Mouse (Mus musculus) gastrocnemius, adult 8-10 months (tissue): ENCODE results near the gene Rims1. TPM values are rescaled to one million over a fixed set of nuclear protein-coding genes. Genes with fewer than 3 reads are reported as not detected.

Experiments used
- DNase-seq, 2 experiments: peaks; one replicate each; pipeline ENCODE4 v3.0.0; 2022; ENCODE audit warnings: low spot score in 2 of 2
- total RNA-seq, 4 experiments: library from RNA; stranded (reverse); gene quantifications; 2 replicates each; pipeline ENCODE4 v1.2.4; 2022

Gene Rims1
- total RNA-seq, 4 experiments from 2014 or later = 0.13 to 0.36 (median 0.21) TPM

DNA sequence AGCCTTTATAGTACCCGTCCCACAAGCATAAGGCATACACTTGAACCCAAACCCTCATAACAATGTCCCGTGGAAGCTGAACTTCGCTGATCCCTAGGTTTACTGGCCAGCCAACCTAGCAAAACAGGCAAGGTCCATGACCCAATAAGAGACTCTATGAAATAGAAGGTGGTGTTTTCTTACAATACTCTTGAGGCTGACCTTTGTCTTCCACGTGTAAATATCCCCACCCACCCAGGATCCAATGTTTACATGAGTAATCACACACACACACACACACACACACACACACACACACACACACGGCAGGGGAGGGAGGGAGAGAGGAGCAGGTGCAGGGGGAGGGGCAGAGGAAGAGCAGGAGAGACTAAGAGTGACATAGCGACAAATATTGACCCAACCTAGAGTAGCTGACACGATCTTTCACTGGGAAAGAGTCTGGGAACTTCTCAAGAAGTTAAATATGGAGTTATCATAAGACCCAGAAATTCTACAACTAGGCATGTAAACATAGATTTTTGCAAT is 217.9 kb downstream of the Rims1 start:
- DNase-seq = no peak

DNA sequence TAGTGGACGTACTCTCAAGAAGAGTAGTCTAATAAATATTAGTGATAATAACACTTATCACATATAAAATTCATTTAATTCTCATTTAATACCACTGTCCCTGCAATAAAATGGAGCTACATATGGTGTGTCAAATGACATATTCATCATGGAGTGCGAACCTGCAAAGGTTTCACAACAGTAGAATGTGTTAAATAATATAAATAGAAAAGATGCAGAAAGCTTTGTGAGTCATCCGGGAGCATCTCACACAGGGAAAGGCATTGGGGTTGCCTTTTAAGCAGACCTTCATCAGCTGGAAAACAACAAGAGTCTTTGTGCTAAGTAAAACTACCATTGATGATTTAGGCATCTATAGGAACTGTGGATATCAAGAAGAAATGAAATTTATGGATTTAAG is 220.2 kb downstream of the Rims1 start:
- DNase-seq = no peak

DNA sequence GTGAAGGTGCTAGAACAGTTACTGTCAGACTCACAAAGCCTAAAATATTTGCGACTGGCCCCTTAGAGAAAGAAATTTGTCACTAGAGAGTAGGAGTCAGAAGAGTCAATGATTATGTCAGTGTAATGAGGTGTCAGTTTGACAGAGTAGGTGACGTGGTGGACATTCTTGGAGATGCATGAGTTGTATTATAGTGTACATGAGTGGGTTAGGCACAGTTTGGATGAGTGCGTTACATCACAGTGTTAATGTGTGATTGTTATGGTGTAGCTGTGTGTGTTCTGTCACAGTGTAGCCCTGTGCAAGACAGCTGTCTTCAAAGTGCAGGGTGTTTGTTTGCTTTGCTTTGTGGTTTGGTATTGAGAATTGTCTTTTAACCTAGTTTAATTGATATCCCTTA is 226.3 kb downstream of the Rims1 start:
- no peak for DNase-seq

DNA sequence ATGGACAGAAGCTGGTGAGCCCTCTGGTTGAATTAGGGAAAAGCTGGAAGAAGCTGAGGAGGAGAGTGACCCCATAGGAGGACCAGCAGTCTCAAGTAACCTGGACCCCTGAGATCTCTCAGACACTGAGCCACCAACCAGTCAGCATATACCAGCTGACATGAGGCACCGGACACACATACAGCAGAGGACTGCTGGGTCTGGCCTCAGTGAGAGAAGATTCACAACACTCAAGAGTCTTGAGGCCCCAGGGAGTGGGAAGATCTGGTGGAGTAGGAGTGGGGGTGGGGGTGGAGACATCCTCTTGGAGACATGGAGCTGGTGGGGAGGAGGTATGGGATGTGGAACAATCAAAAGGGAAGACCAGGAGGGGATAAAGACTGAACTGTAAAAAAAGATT is 233.1 kb downstream of the Rims1 start:
- DNase-seq = no peak

DNA sequence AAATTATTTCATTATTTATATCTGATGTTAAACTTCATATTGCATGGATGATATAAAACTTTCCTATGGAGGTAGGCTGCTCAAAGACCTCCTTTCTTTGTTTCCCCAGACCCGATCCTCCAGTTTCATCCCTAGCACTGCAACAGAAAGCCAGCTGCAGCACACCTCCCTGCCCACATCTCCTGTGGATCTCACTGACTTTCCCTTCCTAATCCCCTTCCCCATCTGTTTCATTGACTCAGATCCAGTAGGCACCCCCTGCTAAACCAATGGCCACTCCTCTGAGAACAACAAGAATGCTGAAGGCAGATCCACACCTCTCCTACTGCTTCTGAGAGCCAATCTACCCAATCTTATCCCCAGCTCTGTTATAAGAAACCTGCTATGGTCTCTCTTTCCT is 259.5 kb downstream of the Rims1 start:
- DNase-seq = no peak

DNA sequence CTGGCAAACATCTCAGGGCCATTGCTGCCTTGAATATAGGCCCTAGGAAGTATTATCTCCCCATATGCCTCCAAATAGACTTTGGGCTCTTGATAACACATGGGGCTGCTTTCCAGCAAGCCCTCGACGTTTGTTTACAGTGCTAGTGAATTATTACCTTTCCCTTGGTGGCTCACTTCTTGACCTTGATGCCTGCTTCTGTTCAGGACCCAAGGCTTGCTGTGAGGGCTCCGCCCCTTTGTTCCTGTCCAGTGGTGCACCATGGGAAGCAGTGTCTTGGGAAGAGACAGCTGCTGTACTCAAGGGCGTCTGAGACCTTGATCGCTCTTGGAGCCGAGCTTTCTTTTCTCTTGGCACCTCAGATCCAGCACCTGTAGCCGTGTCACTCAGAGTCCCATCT is 267.7 kb downstream of the Rims1 start:
- DNase-seq = no peak

DNA sequence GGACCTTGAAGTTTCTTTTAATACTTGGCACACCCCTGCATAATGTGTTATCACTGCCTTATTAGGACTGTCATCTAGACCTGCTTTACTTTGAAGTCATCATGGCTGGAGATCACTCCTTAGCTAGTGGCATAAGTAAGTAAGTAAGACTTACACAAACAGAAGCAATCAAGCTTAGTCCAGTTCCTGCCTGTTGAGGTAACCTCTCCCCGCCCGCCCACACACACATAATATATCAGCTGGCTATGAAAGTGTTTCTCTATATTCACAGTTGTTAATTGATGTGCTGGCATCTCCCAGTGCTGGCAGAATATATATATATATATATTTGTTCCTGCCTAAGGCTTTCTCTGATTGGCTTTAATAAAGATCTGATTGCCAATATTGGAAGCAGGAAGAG is 269.0 kb downstream of the Rims1 start:
- no peak for DNase-seq

DNA sequence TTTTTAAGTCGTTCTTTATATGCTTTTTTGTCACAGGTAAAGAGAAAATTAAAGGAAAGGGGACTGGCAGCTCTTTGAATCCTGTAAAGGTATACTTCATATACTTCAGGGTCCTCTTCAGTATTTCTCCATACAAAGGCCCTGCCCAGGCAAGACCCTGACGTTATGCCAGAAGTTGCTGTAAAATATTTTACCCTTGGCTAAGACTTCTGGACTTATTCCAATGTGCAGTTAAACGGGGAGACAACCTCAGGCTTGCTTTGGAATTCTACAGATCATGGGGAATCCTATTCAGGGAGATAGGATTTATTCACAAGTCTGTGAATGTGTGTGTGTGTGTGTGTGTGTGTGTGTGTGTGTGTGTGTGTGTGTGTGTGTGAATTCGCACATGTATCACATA is 270.7 kb downstream of the Rims1 start:
- DNase-seq = no peak

DNA sequence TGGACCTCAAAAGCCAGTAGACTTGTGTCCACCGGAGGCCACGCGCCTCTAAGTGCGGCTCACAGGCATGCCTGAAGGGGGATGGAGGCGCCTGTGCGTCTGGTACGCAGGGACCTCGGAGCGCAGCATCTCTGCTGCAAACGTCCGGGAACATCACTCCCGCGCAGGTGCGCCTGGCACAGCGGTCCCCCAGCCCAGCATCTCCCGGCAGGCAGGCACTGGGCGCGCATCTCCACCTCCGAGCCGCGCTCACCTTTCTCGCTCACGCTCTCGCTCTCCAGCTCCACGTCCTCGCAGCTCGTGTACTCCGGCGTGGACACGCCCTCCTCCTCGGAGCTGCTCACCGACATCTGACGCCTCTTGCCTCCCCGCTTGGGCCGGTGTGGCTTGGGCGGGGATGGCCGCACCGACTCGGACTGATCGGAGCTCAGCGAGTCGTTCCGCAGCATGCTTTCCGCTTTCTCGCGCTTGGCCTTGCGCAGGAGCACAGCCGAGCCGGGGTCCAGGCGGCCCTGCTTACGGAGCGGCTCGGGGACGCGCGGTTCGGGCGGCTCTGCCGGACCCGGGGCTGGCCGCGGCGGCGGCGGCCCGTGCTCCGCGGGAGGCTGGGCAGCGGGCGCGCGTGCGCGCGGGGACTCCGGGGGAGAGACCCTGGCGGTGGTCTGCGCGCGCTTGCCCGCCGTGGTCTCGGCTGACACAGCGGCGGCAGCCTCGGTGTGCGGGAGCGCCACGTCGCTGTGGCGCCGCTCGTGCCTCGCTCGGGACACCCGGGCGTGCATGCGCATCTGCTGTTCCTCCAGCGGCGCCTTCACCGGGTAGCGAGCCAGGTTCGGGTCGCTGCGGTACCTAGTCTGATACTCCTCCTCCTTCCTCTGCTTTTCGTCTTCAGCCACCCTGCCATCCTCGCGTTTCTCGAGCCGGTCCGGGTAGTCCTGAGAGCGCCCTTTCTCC is 272.4 kb downstream of the Rims1 start:
- DNase-seq = no peak

DNA sequence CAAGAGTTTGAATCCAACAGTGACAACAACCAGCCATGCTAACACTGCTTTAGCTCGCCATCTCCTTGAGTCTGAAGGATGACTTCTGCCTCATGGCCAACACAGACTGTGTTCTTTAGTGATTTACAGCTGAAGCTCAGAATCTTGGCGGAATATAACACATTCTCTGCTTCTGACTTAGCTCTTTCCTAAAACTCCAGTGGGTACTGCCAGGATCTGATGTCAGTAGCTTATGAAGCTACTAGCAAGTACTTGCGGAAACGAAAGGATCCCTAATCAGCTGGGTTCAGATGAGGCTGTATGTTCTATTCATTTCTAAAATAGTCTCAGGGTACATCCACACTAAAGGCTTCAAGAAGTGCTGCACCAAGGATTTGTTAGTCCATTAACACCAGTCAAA is 290.7 kb downstream of the Rims1 start:
- DNase-seq = no peak

DNA sequence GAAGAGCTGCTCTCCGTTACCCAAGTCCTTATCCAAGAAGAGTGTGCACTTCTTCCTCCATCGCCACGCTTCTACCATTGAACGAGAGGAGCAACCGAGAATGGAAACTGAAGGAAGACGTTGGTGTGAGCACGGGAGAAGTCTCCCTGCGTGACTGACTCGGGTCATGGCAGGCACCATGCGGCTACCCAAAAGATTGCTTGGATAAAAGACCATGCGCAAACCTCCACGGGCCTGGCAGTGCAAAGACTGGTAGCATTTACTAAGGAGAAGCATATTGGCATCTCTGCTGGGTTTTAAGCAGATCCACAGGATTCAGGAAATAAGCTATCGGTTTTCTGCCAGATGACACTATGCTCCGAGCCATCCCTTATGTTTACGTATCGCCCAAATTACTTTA is 293.4 kb downstream of the Rims1 start:
- no peak for DNase-seq

DNA sequence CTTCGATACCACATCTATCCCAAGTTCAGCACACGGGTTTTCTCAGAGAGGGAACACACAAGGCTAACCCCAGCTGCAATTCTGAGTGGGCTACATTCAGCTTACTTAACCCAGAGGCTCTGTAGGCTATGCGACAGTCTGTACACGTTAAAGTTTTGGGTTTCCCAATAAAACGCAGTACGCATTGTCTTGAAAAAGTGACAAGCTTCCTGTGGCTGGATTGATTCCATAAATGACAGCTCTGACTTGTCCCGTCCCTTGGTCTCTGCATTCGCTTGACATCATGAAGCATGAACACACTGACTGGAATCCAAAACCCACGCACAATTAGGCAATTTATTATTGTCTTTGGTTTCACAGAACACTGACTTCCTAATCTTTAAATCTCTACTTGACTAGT is 294.2 kb downstream of the Rims1 start:
- DNase-seq = no peak

DNA sequence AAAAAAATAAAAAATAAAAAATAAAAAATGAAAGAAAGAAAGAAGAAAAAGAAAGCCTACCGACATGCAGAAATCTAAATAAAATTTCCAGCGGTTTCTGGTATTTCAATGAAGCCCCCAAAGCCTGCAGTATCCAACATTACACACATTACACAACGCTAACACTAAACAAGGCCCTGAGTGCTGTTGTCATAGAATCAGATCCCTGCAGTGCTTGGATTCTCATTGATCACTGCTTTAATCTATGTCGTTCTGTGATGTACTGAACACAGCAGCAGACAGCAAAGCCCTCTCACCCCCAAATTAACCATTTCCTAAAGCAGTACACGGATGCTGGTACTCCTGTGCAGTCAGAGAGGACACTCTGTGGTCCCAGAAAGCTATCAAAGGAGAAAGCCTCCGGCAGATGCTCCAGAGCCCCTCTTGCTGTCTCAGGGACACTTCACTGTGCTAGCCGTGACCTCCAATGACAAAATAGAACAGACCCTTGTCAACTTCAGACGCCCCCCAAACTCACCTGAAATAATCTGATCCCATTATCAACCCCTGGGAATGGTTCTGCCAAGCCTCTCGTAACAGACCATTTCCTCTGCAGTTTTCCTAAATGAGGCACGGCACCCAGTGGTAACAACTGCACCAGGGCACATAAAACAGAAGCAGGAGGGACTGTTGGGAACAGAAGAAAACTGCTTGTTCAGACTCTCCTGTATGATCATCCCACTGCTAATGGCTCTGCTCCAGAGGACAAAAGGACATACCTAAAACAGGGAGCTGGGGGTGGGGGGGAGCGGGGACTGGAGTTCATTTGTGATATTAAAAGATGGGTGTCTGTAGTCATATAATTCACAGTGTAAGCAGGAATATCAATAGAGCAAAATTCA is 296.8 kb downstream of the Rims1 start:
- no peak for DNase-seq

DNA sequence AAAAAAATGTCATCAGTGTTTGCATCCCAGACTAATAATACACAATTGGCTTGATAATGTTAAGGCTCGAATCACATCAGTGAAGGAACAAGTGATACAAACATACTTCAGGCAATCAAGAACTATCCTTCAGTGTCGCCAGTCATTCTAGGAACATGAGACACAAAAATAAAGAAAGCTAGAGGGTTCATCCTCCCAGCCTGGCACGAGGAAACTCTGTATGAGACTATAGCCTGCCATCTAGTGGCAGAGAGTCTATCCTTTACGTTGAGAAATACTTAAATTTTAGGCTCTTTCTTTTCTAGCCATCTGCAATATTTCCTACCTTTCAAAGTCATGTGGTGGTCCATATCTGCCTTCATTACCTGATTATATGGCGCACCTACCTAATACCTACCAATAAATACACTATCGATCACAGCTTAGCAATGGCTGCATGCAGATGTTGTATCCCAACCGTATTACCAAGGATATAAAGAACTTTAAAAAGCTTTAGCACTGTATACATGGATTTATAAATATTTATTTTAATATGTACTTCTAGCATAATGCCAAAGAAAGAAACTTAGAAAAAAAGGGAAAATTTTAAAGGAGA is 318.4 kb downstream of the Rims1 start:
- no peak for DNase-seq

DNA sequence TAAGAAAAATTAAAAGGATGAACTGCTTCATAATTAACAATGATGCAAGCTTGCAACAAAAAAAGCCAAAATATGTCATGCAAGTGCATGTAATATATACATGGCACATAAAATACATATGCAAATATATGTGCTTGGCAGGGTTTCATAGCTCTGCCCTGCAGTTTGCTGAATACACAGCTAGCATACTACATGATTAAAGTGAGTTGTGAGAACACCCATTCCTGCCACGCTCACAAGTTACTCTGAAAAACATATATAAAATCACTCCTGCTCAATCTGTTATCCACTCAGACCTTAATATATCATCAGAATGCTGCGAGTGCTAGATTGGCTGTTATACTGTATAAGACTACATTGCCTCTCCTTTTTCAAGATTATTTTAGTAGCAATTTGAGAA is 329.6 kb downstream of the Rims1 start:
- DNase-seq = no peak

DNA sequence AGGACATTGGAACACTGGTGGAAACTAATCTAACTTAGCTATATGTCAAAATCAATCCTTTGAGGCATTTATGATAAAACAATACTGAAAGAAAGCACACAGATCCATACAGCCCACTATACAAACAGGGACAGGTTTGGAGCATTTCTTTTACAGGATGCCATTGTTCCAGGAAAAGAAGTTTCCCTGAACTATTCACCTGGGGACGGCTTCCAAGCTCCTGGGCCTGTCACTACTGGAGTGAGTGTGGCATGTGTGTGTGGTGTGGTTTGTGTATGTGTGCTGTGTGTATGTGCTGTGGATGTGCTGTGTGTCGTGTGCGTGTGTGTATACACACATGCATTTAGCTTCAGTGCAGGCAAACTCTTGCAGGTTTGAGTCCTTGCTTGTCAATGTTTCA is 338.8 kb downstream of the Rims1 start:
- DNase-seq = no peak

DNA sequence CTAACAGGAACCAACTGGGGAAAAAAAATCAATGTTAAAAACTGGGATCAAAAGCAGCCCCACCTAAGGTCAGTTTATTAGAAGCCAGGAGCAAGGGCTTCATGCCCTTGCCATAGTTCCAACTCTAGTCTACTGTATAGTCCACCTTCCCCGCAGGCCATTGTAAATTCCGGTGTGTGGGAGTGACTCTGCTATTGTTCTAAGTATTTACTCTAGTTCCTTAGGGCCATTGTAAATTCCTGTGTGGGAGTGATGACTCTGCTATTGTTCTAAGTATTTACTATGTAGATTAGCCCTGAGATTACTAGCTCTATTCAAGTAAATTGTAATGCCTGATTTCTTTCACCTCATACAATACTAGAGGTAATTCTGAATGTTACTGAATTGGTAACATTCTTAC is 339.2 kb downstream of the Rims1 start:
- no peak for DNase-seq

DNA sequence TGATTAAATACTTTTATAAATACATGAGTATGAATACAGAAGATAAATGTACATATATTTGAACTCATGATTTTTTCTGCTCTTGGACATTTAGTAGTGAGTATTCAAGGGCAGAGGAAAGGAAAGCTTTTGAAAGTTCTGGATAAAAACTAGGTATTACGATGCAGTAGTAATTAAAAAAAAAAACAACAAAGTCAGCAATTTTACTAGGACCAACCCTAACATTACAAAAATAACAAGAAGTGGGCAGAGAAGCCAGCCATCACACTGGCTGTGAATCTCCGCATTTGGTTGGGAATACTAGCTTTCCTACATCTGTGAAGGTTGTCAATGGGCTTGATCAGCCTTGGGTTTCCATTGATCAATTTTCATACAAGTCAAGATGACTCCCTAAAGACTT is 381.8 kb downstream of the Rims1 start:
- no peak for DNase-seq

DNA sequence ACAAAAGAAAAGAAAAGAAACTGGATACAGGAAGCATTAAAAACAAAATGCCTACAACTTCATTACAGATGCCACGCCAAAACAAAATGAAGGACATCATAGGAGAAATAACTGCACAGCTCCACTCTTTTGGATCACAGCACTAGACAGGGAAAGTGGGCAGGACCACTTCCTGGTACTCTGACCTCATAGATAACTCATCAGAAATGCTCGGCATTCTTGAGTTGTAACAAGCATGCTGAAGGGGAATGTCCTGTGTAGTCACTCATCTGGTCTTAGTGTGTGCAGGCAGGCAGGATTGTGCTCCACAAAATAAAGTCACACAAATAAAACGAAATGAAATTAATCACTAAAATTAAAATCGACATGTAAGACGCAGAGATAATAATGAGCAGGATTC is 383.7 kb downstream of the Rims1 start:
- DNase-seq = no peak

DNA sequence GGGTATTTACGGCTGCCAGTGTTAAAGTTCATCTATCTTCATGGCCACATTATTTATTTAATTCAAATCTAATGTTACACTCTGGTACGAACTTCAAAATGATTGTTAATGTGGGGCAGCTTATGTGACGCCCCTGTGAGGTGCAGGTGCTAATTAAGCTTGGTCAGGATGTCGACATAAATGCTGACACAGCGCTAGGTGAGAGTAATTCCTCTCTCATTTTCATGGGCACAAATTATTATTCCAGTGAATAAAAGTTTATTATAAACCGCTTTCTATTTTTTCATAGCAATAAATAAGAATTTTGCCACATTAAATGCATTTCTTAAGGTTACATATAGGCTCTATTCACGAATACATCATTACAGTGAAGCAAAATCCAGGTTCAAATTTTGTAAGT is 395.6 kb downstream of the Rims1 start:
- DNase-seq = no peak

DNA sequence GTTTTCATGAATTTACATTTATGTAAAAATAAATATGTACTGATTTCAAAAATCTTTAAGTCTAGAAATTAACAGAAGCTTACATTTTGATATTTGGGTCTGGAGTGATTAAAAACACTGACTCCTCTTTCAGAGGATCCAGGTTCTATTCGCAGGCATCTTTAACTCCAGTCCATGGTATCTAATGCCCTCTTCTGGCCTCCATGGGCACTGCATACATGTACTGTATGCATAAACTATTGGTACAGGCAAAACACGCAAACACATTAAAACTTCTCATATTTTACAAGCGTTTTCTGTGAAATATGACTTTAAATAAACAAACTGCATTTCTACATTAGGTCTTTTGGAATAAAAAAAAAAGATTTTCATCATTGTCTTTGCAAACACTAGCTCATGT is 419.4 kb downstream of the Rims1 start:
- no peak for DNase-seq

DNA sequence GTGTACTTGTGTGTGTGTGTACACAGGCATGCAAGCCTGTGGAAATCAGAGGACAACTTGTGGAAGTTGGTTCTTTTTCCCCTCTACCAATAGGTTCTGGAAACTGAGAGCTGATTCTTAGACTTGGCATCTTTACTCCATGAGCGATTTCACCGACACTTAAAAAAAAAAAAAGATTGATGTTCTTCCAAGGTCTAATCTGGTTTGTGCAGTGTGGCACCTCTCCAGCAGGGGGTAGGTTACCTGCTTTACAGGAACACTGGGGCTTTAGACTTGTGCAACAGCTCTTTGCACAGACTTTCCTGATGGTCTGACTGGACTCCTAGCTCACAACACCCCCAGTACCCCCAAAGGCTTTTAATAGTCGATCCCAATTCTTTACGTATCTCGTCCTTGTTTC is 428.1 kb downstream of the Rims1 start:
- no peak for DNase-seq
